Mouse (Mus musculus) brain, embryonic 14.5 days (tissue): ENCODE results near the gene Arnt2. TPM values are rescaled to one million over a fixed set of nuclear protein-coding genes. Genes with fewer than 3 reads are reported as not detected.
A peak's percentile ranks its signal among the peaks of the same experiment; 100 is the strongest.

ENCODE experiments used
- DNase-seq: peaks from one replicate; pipeline ENCODE4 v3.0.0-alpha.2; 2011; ENCODE audit warnings: low read depth
- CTCF ChIP-seq: fragments of 200-500 bp; IDR thresholded peaks from 2 replicates; pipeline ENCODE4 v1.5.1; 2012; ENCODE audit warnings: inconsistent platforms, mild to moderate bottlenecking, moderate library complexity, borderline replicate concordance; ENCODE audit not compliant: insufficient read depth, insufficient read length; ENCODE audit errors: extremely low read depth
- POLR2A ChIP-seq: fragments of 200-500 bp; IDR thresholded peaks from 2 replicates; pipeline ENCODE4 v1.6.1; 2012; ENCODE audit warnings: mild to moderate bottlenecking, inconsistent platforms, borderline replicate concordance; ENCODE audit not compliant: poor library complexity, insufficient read depth, insufficient read length, severe bottlenecking; ENCODE audit errors: extremely low read depth
- polyA plus RNA-seq: library from polyadenylated mRNA; depleted of rRNA; stranded (reverse); fragments of >200 nt; gene quantifications from 2 replicates; pipeline ENCODE4 v1.2.3, GENCODE M21; 2012

The Arnt2 gene
- polyA plus RNA-seq, 1 experiment: 207 TPM

GRCm38 (mm10) chr7:84249381-84249780 lies 160.6 kb downstream of the Arnt2 start:
- TF ChIP-seq POLR2A (no peak), CTCF (no peak)
- no peak for DNase-seq

GRCm38 (mm10) chr7:84247960-84248665 lies 161.9 kb downstream of the Arnt2 start:
- peak; percentile 58 for DNase-seq
- TF ChIP-seq CTCF (no peak), POLR2A (no peak)

- TF ChIP-seq CTCF (no peak), POLR2A (no peak)
- no peak for DNase-seq
Observed at GRCm38 (mm10) chr7:84246878-84247277, 163.1 kb downstream of the Arnt2 start.

- TF ChIP-seq CTCF (no peak), POLR2A (no peak)
- no peak for DNase-seq
Observed at GRCm38 (mm10) chr7:84246093-84246492, 163.9 kb downstream of the Arnt2 start.

- no peak for DNase-seq
- TF ChIP-seq CTCF: no peak
- TF ChIP-seq POLR2A: no peak
Observed at GRCm38 (mm10) chr7:84240406-84240805, 169.6 kb downstream of the Arnt2 start.

- no peak for DNase-seq
- no peak for TF ChIP-seq CTCF
- TF ChIP-seq POLR2A: no peak
Observed at GRCm38 (mm10) chr7:84237655-84238054, 172.3 kb downstream of the Arnt2 start.

- no peak for DNase-seq
- TF ChIP-seq CTCF (no peak), POLR2A (no peak)
Observed at GRCm38 (mm10) chr7:84231396-84231795, 178.6 kb downstream of the Arnt2 start.

- no peak for DNase-seq
- TF ChIP-seq CTCF: no peak
- no peak for TF ChIP-seq POLR2A
Observed at GRCm38 (mm10) chr7:84227652-84228051, 182.3 kb downstream of the Arnt2 start.

GRCm38 (mm10) chr7:84226909-84227308 lies 183.1 kb downstream of the Arnt2 start:
- no peak for TF ChIP-seq POLR2A
- no peak for TF ChIP-seq CTCF
- no peak for DNase-seq

- TF ChIP-seq CTCF (no peak), POLR2A (no peak)
- peak; percentile 15 for DNase-seq
Observed at GRCm38 (mm10) chr7:84212112-84212511, 197.9 kb downstream of the Arnt2 start.

GRCm38 (mm10) chr7:84210585-84211291 lies 199.2 kb downstream of the Arnt2 start:
- TF ChIP-seq CTCF: no peak
- TF ChIP-seq POLR2A: no peak
- peak; percentile 48 for DNase-seq
